Mouse (Mus musculus) mouse trophoblast stem cell (cell line): Measurements from ENCODE around the gene Adk.

Experiments
- in situ Hi-C, 2 experiments: fragments of 300-500 bp; cut with MseI, MboI; formaldehyde crosslinking; loops; 2 replicates in 1 of 2; 3 replicates in 1 of 2; pipeline ENCODE4 v1.15.1; 2025

Gene Adk

DNA sequence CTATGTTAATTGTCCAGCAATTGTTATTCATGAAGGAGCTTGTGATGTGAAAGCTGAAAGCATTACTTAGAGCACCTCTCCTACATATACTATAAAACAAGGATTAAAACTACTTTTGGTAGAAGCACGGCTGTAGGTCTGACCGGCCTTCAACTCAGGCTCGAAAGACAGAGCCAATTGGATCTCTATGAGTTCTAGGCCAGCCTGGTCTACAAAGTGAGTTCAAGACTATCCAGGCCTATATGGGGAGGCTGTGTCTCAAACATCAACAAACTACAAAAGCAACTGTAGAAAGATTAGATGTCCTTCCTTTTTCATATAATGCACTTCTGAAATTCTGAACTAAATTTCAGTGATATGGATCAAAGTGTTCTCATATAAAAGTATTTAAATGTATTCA is 113.7 kb downstream of the Adk start:
- in situ Hi-C loops: no loop called here

GRCm38 (mm10) chr14:21173973-21174745 is 121.8 kb downstream of the Adk start:
- in situ Hi-C loops: no loop called here

DNA sequence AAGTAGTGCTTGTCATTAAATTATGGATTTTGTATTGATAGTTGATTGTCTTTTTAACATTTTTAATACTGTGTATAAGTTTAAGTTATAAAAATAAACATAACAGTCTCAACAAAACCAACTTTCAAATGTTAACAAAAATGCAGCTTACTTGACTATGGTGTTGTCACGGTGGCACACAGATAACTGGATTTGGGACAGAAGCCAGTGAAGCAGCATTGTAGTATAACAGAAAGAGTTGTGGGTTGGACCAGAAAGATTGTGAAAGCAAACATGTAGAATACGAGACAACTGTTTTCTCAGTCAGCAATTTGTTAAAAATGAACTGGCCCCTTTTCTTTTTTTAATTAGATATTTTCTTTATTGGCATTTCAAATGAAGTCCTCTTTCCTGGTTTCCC is 122.4 kb downstream of the Adk start:
- in situ Hi-C loops: no loop called here

- in situ Hi-C loops: no loop called here
Measured at GRCm38 (mm10) chr14:21177781-21178180, 125.4 kb downstream of the Adk start.

DNA sequence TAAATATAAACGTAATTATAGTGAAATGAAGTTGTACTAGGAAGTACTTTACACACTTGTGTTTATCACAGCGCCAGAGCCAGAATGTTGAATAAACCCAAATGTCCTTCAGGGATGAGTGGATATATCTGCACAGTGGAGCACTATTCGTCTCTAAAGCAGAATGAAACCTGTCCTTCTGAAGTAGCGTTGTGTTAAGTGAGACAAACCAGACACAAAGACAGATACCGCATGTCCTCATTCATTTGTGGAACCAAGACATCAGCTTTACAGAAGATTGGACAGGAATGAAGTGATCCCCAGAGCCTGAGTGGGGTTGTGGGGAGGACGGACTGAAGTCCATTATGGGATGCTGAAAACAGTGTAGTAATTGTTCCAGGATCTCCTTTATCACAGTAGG is 126.0 kb downstream of the Adk start:
- in situ Hi-C loops: no loop called here

DNA sequence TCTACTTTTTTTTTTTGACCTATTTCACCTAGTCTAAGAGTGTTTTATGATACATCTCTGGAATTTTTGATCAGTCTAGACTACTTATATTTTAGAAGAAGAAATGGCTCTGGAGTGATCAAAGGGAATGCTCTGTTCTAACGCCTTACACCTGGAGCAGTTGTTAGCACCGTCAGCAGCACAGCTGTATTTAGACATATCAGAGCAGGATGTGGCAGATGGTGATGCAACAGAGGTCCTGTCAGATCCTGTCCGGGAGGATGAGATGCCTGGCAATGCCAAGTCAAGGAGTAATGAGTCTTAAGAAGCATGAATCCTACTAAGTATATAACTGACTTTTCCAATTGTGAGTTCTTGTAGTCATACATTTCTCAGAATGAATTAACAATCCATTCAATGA is 128.7 kb downstream of the Adk start:
- in situ Hi-C loops: no loop called here

GRCm38 (mm10) chr14:21191966-21192365 is 139.6 kb downstream of the Adk start:
- in situ Hi-C loops: no loop called here

- in situ Hi-C loops: no loop called here
Measured at GRCm38 (mm10) chr14:21192749-21193148, 140.4 kb downstream of the Adk start.

DNA sequence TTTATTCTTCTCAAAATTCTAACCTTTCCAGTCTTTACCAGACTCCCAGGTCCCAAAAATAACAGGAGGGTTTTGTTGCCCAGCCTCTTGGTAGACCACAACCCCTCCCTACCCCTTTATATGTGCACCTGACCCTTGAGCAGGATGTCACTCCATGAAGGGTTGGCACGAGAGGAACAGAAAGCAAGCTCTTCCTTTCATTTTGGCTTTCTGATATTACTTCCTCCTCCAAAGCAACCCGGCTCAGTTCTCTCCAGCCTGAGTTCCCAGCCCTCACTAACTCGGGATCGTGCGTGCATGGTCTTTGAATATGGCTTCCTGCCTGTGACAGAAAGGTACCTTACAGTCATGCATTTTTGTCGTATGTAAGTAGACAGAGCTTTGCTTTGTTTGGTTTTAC is 142.0 kb downstream of the Adk start:
- in situ Hi-C loops: no loop called here

DNA sequence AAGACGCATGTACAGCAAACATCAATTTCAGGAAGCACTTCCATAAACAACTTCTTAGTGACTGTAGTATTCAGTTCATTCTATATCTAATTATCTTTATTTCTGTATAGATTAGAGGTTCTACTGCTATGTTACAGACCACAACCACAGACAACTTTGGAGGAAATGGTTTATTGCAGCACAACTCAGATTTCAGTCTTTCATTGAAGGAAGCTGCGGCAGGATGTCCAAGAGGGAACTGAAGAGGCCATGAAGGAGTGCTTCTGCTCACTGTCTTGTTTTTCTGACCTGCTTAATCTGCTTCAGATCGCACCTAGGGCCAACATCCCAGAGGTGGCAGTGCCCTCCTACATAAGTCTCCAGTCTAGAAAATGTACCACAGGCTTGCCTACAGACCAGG is 148.5 kb downstream of the Adk start:
- in situ Hi-C loops: no loop called here

DNA sequence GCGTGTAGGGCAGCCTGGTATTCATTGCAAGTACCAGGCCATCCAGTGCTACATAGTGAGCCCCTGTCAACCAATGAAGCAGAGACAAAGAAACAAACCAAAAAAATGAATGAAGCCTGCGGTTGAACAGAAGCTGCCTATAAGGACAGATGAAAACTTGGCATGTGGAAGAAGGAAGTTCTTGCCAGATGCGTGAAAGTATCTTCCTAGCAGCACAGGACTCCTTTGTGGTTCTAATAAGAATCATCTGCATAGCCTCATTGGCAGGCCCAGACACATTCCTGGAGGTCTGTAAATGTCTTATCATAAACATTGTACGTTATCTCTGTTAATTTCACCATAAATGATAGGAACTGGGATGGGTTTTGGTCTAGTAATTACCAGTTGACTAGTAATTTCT is 154.1 kb downstream of the Adk start:
- in situ Hi-C loops: no loop called here

DNA sequence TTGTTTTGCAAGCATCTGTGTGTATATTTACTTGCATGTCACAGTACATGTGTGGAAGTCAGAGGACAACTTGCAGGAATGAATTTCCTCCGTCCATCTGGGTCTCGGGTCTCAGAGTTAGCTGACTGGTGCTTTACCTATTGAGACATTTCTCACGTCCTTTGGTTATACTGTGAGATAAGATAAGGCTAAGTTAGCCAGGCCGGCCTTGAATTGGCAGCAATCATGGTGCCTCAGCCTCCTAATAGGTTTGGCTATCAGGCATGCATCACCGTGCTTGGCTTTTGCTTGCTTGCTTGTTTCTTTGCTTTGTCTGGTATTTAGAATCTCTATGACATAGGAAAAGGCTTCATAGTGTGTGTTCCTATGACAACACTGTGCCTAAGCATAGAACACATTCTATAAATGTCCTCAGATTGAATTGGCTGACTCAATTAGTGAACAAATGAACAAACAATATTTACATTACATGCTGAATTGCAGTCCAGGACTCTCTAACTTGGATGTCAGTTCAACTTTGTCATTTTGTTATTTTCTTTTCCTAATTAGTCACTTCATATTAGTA is 169.3 kb downstream of the Adk start:
- in situ Hi-C loops: no loop called here

DNA sequence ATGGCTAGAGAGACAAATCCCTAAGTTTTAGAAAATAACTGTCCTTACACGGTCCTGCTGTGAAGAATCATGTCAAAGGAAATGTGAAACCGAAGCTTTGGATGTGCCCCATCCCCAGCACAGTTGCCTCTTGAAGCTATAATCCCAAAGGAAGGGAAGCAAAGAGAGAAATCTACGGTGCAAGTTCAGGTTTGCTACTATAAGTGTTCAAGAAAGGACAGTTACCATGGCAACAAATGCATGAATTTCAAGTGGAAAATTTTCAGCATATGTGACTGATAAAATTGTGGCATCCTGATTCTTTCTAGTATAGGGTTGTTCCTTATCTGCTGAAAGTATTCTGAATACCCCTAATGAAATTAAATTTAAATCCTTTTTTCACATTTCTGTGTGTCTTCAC is 169.8 kb downstream of the Adk start:
- in situ Hi-C loops: no loop called here

GRCm38 (mm10) chr14:21223456-21223855 is 171.1 kb downstream of the Adk start:
- in situ Hi-C loops: no loop called here

GRCm38 (mm10) chr14:21223971-21224635 is 171.7 kb downstream of the Adk start:
- in situ Hi-C loops: no loop called here

- in situ Hi-C loops: no loop called here
Measured at GRCm38 (mm10) chr14:21237051-21237450, 184.7 kb downstream of the Adk start.

DNA sequence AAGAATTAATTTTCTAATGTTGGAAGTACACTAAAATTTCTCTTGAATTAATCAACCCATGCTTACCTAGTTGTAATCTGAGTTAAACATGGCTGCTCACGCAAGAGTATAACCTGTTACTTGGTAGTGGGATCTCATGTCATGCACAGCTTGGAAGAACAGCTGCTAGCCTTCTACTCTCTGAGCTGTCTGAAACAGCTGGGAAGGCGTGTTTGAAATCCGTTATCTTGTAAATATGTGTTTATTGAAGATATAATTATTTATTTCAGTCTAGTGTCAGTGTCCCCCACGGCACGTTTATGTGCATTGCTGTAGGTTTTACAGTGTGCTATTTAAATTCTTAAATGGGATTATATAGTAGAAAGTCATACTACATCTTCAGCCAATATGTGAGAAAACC is 188.7 kb downstream of the Adk start:
- in situ Hi-C loops: no loop called here

DNA sequence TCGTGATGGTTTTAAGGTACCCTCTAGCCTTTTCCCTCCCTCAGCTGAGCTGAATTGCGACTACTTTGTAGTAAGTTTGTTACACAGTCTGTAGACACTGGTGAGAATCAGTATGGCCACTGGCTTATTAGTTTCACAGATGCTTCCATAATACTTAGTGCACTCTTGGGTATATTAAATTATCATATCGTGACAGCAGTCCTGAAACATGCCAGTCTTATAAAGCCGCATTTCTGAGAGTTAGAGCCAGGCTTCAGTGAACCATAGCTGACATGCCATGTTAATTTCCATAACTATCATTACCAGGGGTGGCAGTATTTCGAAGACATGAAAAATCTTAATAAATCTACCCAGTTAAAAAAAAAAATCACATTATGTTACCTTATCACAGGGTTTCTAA is 199.0 kb downstream of the Adk start:
- in situ Hi-C loops: no loop called here

GRCm38 (mm10) chr14:21252326-21252886 is 200.0 kb downstream of the Adk start:
- in situ Hi-C loops: no loop called here

DNA sequence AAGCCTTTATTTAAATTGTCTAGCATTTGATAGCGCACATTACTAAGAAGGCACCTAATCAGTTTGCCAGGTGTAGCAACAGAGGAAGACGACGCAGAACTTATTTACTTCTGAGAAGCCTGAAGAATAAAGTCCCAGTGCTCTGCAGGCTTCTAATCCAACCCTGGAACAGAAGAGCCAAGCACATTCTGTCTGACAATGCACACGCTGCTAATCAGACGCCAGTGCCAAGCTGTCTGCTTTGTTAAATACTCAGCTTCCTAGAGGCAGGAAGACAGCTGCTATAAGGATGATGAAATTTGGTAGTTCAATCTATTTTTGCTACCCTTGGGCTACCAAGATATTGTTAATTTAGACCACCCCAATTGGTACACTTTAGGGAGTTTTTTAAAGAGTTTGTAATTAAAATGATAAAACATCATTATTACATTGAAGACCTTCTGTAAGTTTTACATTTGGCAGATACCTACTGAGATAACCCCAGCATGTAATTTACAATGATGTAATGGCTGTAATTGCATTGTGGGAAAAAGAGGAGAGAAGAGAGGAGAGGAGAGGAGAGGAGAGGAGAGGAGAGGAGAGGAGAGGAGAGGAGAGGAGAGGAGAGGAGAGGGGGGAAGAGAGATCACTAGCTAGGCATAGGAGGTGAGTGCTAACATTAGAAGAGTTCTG is 201.1 kb downstream of the Adk start:
- in situ Hi-C loops: no loop called here

GRCm38 (mm10) chr14:21253993-21254339 is 201.6 kb downstream of the Adk start:
- in situ Hi-C loops: no loop called here

GRCm38 (mm10) chr14:21268229-21268628 is 215.9 kb downstream of the Adk start:
- in situ Hi-C loops: no loop called here
